Mouse (Mus musculus): ENCODE results near the gene Psma5. TPM values are rescaled to one million over a fixed set of nuclear protein-coding genes. Genes with fewer than 3 reads are reported as not detected.
A peak's percentile ranks its signal among the peaks of the same experiment; 100 is the strongest.
"Not testable (repeated sequence)": the region's sequence is repeated elsewhere in the genome, so short reads cannot be mapped to it uniquely, and the experiment has no call there.

The Psma5 gene
- total RNA-seq, 2 experiments from 2014 or later = 98.8 to 99.0 TPM

GRCm38 (mm10) chr3:108279495-108279894, 22.8 kb downstream of the Psma5 start:
- DNase-seq; intact Hi-C loops (cut with DNase I): not testable (repeated sequence)

- intact Hi-C loops (cut with DNase I) = loop anchor here (10.0 kb wide), 1 partner anchor 118 kb away; no protein-coding TSS in a partner anchor
- DNase-seq = no peak
Measured at GRCm38 (mm10) chr3:108282401-108283240, 25.9 kb downstream of the Psma5 start.

- no peak for DNase-seq
- intact Hi-C loops (cut with DNase I) = loop anchor here (10.0 kb wide), 1 partner anchor 118 kb away; no protein-coding TSS in a partner anchor
Measured at GRCm38 (mm10) chr3:108283241-108283561, 26.5 kb downstream of the Psma5 start.

- intact Hi-C loops (cut with DNase I) = loop anchor here (2.0 to 10.0 kb wide), 2 partner anchors 105 to 119 kb away; no protein-coding TSS in a partner anchor
- DNase-seq = peak; percentile 96
Measured at GRCm38 (mm10) chr3:108283781-108284601, 27.3 kb downstream of the Psma5 start, which contains the start of gene Sort1. Gene Sort1, plus strand, starts transcription at chr3:108284082.

GRCm38 (mm10) chr3:108285078-108285711, 28.5 kb downstream of the Psma5 start:
- no peak for DNase-seq
- intact Hi-C loops (cut with DNase I) = loop anchor here (2.0 to 10.0 kb wide), 3 partner anchors 42 to 120 kb away; no protein-coding TSS in a partner anchor

GRCm38 (mm10) chr3:108286671-108287439, 30.1 kb downstream of the Psma5 start:
- intact Hi-C loops (cut with DNase I) = loop anchor here (5.0 to 10.0 kb wide), 2 partner anchors 40 to 122 kb away; no protein-coding TSS in a partner anchor

GRCm38 (mm10) chr3:108287811-108288805, 31.4 kb downstream of the Psma5 start:
- peak; percentile 35 for DNase-seq
- intact Hi-C loops (cut with DNase I) = loop anchor here (5.0 to 10.0 kb wide), 2 partner anchors 39 to 123 kb away; no protein-coding TSS in a partner anchor

More at GRCm38 (mm10) chr3:108286671-108287439, 30.1 kb downstream of the Psma5 start:
- DNase-seq = no peak

GRCm38 (mm10) chr3:108289311-108290130, 32.8 kb downstream of the Psma5 start:
- intact Hi-C loops (cut with DNase I) = loop anchor here (5.0 to 10.0 kb wide), 2 partner anchors 38 to 125 kb away; no protein-coding TSS in a partner anchor
- DNase-seq = no peak

GRCm38 (mm10) chr3:108291036-108291799, 34.5 kb downstream of the Psma5 start:
- DNase-seq = no peak
- intact Hi-C loops (cut with DNase I) = no loop called here

- no peak for DNase-seq
- intact Hi-C loops (cut with DNase I) = no loop called here
Measured at GRCm38 (mm10) chr3:108294398-108294797, 37.7 kb downstream of the Psma5 start.

GRCm38 (mm10) chr3:108295379-108296219, 38.9 kb downstream of the Psma5 start:
- peak; percentile 54 for DNase-seq

GRCm38 (mm10) chr3:108296220-108297049, 39.7 kb downstream of the Psma5 start:
- intact Hi-C loops (cut with DNase I) = no loop called here
- peak; percentile 24 for DNase-seq

More at GRCm38 (mm10) chr3:108295379-108296219, 38.9 kb downstream of the Psma5 start:
- intact Hi-C loops (cut with DNase I) = no loop called here

GRCm38 (mm10) chr3:108297050-108297419, 40.3 kb downstream of the Psma5 start:
- intact Hi-C loops (cut with DNase I) = no loop called here
- DNase-seq = no peak

GRCm38 (mm10) chr3:108297603-108298553, 41.2 kb downstream of the Psma5 start:
- DNase-seq = no peak
- intact Hi-C loops (cut with DNase I) = no loop called here
